Mouse (Mus musculus): ENCODE measurements around the gene Ubr4.

Gene Ubr4

GRCm38 (mm10) chr4:139535719-139536118, 183.3 kb downstream of the Ubr4 start:
- no peak for DNase-seq (ENCODE audit: low read depth, low spot score)

- DNase-seq (ENCODE audit: low read depth, low spot score), result no peak
Observed at GRCm38 (mm10) chr4:139536706-139537105, 184.3 kb downstream of the Ubr4 start.
